Mouse (Mus musculus) lung, postnatal 4 days (tissue): ENCODE measurements around the gene Dynlt1b.
"Not testable (repeated sequence)": the region's sequence is repeated elsewhere in the genome, so short reads cannot be mapped to it uniquely, and the experiment has no call there.

Experiments used
- DNase-seq, 2 experiments: peaks; one replicate each; pipeline ENCODE4 v3.0.0; 2021

Dynlt1b gene

DNA sequence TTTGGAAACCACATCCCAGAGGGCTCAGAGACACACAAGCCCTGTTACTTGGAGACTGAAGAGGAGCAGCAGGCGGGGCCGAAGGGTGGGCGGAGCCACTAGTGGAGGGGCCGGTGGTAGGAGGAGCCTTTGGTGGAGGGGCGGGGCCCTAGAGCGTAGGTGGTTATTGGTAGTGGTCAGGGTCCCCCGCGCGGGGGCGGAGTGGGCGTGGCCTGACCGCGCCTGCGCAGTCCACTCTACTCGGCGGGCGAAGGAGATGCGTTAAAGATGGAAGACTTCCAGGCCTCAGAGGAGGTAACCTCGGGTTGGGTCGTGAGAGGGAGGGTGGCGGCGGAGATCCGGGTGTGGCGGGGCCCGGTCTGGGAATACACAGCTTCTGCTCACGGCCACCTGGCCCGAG lies at the start of gene Dynlt1b:
Gene Dynlt1b (plus strand): TSS at position 168 of the 400 bp plus-strand sequence.
- DNase-seq, result peak; percentile 100

DNA sequence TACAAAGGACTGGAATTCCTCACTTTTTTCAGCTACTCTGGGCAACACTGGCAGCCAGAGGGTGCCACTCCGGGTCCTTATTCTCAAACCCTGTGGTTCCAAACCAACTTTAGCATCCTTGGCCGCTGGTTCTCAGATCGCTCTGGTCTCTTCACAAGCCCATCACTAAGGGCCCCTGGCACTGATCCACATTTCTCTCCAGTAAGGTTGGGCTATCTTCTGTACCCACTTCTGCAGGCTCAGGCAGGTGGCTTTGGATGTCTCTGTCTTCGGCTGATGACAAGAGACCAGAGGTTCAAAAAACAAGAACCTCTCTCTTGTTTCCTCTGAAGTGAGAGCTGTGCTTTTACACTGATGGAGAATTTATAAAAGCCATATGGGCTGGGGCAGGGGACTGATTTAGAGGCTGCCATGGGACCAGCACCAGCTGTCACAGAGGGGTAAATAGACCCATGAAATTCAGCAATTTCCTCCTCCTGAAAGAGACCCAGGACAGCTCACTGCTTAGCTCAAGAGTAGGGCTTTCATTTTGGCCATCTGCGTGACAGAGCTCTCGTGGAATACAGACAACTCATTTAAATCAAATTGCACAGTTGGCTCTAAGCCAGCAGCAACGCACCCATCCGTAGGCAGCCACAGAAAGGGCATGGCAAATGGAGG lies 49.6 kb upstream of the Dynlt1b start:
- not testable (repeated sequence) for DNase-seq

DNA sequence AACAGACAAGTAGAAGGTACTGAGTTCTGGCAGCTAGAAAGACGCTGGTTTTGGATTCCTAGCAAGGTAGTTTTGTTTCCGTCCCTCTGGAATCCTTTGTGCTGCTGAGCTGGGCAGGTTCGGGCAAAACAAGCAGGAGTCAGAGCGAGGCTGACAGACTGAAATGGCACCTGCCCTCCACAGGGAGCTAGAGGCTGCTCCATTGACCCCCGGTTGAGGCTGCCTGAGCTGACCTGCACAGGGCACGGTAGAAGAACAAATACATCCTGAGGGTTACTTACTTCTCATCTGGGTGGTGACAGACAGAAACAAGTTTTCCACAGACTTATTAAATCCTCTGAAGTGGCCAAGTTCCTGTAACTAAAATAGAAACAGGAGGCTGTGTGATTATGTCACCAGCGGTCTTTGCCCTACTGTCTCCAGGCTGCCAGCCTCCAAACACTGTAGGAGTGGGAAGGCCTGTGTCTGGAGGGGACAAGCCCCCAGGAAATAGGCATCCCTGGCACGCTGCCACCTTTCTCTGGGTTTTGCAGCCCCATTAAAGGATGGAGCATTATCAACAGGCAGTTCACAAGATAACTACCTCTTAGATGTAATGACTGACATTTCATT lies 48.7 kb upstream of the Dynlt1b start:
- DNase-seq, result not testable (repeated sequence)

DNA sequence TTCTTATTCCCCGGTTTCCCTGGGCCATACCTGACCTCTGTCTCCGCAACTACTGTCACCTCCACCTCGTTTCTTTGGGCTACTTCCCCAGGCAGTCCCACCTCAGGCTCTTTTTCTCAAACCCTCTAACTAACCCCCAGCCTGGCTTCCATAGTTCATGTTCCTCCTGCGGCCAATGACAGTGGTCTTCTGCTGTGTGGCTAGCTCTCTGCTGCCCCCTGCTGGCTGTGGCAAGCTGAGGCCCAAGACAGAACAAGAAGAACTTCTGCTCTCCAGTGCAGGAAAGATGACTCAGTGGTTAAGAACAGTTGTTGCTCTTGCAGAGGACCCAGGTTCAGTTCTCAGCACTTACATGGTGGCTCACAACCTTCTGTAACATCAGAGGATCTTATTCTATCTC lies 43.0 kb upstream of the Dynlt1b start:
- DNase-seq, result not testable (repeated sequence)

DNA sequence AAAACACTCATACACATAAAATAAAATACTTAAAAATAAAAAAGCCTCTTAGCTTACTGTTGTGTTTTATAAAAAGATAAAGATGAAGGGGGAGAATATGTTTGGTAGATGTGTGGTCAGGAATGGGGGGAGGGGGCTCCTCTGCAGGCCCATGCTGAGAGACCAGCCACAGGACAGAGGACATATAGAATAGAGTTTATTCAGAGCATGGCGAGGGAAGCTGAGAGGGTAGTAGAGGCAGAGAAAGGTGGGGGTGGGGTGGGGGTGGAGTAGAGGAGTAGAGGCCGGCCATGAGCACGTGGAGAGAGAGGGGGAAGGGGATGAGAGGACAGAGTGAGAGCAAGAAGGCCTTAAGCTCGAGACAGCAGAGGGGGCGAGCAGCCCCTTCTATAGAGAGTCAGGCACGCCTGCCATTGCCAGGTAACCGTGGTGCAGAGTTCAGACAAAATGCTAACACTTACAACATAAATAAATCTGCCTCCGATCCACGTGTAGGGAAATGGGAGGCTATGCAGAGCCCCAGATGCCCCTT lies 42.5 kb upstream of the Dynlt1b start:
- not testable (repeated sequence) for DNase-seq

DNA sequence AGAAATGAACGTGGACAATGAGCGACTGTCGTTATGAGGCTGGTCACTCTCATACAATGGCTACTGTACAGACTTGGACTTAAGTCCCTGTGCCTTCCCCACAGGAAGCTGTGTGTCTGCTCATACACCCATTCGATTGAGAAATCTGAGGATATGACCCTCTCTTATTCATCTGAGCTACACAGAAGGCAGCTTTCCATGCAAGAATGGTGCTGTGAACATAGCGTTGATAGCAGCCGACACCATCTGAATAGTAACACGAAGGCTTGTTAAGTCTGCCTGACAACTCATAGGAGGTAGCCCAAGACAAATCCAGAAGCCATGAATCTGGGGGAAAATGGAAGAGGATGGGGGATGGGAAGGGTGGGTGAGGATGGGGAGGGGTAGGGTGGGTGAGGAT lies 40.4 kb upstream of the Dynlt1b start:
- not testable (repeated sequence) for DNase-seq

DNA sequence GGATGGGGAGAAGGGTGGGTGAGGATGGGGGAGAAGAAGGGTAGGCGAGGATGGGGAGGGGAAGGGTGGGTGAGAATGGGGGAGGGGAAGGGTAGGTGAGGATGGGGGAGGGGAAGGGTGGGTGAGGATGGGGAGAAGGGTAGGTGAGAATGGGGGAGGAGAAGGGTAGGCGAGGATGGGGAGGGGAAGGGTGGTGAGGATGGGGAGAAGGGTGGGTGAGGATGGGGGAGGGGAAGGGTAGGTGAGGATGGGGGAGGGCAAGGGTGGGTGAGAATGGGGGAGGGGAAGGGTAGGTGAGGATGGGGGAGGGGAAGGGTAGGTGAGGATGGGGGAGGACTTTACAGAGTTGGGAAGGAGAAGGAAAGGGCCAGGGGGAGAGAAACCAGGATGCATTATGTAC lies 39.2 kb upstream of the Dynlt1b start:
- not testable (repeated sequence) for DNase-seq

DNA sequence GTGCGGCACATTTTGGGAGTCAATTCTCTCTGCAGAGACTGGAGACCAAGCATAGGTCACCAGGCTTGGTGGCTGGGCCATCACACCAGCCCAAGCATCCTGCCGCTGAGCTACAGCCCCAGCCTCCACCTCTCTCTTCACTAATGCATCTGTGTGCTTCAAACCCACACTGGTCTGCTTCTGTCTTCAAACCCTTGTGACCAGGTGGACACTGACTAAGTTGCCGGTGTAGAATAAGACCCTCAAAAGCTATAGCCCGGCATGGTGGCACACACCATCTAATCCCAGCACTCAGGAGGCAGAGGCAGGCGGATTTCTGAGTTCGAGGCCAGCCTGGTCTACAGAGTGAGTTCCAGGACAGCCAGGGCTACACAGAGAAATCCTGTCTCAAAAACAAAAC lies 38.2 kb upstream of the Dynlt1b start:
- DNase-seq, result not testable (repeated sequence)

DNA sequence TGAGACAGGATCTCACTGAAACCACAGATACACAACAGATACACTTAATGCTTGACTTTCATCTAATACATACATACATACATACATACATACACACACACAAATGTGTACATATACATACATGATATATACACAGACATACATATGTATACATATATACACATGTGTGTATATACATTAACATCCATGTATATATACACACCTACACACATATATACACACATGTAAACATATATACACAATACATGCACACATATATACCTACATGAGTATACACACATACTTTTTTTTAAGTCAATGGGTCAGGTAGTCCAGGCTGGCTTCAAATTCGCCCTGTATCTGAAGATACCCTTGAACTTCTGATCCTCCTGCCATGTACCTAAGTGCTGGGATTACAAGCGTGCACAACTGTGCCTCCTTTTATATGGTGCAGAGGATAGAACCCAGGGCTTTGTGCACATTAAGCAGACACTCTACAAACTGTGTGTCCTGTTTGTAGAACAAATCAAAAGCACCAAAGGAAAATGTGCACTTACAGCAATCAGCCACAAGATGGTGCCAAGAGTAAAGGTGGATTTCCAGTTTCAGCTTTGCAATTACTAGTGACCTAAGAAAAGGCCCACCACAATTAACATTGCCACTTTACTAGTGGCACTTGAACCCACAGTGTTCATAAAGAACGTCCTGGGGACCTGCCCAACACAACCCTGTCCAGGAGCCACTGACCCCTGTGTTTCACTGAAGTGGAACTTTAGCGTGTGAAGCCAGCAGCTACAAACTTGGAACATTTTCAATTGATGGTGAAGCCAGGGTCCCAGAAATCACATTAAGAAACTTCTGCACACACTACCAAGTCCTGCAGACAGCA lies 37.2 kb upstream of the Dynlt1b start:
- DNase-seq, result not testable (repeated sequence)

DNA sequence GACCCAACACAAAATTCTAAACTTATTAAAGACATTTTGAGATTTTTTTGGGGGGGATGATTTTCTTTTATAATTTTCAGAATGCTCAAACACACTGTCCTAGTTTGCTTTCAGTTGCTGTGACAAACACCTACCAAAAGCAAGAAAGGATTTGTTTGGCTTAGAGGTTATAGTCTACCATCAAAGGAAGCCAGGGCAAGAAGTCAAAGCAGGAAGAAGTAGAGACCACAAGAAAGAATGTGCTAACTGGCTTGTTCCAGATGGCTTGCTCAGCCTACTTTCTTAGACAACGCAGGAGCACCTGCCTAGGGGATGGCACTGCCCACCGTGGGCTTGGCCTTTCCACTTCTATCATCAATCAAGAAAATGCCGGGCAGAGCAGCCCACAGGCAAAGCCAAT lies 31.8 kb upstream of the Dynlt1b start:
- not testable (repeated sequence) for DNase-seq

DNA sequence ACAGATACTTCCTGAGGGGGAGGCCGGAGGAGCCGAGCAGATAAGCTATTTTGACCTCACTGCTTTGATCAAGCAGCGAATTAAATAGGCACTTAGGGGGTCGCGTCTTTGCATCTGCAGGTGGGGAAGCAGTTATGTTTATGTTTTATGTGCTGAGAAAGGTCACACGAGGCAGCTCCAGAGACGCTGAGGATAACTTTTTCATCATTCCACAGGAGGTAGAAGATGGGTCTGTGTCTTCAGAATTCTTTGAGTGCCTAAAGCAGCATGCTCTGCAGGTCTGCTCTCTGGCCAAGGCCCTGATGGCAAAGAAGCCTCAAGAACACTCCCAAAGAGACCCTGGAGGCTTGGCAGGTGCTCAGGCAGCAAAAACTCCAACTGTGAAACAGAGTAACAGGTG lies 31.1 kb upstream of the Dynlt1b start:
- DNase-seq, result peak; percentile 4 to 17

DNA sequence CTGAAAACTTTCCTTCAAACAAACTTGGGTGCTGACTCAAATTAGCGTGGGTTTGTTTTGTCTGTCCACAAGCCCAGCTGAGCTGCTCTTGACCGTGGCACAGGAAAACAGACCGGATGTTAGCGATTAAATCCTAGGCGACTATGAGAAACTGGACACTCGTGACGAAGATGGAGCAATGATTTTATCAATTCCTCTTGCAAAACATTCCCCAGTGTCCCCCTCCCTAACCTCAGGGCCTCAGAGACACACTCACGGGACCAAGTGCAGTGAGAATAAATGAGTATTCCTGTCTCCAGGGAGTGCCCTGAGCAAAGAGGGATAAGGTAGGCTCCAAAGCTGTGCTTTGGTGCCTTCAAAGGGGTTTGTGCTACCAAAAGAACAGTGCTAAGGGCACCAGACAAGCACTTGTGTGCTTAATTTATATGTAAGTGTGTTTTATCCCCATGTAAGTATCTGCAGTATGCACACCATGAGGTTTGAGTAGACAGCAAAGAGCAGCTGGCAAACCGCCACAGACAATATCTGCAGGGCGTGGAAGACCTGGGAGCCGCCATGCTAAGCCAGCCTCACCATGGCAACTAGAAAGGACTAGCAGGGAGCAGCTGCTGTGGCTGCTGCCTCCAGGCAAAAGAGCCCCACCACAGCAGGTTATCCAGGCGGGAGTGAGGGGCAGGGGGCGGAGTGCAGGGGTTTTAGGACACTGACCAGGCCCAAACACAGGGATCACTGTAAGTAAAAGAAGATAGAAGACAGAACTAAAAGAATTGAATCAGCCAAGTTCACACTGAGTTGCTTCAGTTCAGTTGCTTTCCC lies 30.4 kb upstream of the Dynlt1b start:
- DNase-seq, result peak; percentile 40

DNA sequence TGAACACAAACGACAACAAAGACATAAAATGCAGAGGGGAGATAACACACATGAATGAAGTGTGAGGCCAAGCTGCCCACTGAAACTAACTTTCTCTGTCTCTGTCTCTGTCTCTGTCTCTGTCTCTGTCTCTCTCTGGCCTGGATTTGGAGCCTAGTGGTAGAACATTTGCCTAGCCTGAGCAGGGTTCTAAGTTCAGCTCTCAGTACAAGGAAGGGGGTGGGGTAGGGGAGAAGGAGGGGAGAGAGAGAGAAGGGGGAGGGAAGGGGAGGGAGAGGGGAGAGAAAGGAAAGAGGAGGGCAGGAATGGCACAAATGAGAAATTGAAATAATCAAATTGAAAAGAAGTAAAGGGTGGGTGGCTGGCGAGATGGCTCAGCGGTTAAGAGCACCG lies 29.8 kb upstream of the Dynlt1b start:
- DNase-seq, result not testable (repeated sequence)

DNA sequence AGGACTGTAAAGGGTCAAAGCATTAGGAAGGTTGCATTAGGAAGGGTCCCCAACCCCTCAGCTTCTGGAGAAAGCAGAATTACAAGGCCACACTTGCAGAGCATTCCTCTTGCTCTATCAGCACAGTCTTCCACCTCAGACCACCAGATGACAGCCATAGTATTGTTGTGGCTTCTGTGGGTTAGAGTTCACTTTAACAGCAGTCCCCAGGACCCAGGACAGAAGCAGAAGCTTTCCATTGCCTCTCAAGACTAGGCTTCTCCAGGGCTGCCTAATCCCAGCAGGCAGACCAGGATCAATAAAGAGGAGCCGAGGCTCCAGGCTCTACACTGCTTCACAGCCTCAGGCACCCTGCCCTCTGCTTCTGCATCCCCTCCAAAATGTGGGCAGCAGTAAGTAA lies 25.4 kb upstream of the Dynlt1b start:
- not testable (repeated sequence) for DNase-seq

DNA sequence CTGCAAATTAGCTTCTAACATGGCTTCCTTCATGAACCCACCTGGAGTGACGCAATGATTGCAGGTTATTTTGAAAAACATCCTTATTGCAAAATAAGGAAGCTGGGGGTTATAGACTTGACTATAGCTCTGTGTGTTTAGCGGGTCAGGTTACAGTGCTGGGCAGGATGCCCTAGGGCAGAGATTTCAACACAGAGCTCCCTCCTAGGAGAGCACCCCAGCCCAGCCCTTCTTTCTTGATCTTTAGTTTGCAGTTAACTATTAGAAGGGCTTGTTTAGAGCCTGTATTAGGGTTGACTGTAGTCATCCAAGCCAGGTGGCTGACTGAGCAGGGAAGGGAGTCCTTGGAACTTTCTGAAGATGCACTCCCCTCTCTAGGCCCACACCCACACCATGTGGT lies 22.9 kb upstream of the Dynlt1b start:
- DNase-seq, result peak; percentile 84 to 94

DNA sequence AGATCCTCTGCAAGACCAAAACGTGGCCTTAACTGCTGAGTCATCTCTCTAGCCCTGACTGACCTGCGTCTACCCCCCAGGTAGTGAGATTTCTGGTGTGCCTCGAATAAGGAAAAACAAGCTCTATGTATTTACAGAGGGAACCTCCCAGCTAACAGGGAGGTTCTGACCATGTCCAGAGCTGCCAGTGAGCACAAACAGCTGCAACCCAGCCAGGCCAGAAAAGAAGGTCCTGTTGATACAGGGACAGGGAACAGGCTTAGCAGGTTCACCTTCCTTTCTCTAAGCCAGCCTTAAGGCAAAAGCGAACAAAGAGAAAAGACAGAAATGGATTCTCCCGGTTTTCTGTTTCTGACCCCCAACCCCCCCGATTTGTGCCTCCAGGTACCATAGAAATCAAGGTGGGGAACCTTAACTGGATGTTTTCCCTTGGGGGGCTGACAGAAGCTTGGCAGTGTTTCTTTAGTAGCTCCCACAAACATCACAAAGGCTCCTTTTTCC lies 19.1 kb upstream of the Dynlt1b start:
- not testable (repeated sequence) for DNase-seq

DNA sequence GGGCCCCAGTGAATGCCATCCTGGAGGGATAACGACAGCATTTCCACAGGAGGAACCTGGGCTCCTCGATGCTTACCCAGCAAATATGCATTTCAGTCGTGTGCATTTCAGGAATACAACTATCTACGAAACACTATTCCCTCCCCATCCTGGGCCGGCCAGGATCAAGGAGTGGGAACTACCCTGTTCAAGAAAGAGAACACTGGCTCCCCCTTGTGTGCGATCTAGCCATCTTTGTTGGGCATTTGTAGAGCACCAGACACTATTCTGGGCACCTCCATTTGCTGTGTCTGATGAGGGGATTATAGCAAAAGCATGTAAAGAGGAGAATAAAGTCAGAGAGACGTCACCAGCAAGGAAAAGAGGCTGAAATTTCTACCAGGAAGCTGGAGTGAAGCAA lies 12.8 kb upstream of the Dynlt1b start:
- DNase-seq, result not testable (repeated sequence)

DNA sequence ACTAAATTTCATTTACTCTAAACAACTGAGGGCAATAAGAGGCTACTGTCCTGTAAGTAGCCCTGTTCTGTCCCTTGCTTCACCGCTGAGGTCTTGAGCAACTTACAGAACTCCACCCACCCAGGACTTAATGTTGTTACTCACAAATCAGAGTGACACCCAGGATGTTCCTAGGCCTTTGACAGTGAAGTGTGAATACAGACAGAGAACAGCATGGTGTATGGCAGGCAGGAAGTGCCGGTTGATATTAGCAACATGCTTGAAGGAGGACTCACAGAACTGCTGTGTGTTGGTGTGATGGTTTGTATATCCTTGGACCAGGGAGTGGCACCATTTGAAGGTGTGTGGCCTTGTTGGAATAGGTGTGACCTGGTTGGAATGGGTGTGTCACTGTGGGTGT lies 9.4 kb upstream of the Dynlt1b start:
- DNase-seq, result peak in 1 of 2 experiments; percentile 21

DNA sequence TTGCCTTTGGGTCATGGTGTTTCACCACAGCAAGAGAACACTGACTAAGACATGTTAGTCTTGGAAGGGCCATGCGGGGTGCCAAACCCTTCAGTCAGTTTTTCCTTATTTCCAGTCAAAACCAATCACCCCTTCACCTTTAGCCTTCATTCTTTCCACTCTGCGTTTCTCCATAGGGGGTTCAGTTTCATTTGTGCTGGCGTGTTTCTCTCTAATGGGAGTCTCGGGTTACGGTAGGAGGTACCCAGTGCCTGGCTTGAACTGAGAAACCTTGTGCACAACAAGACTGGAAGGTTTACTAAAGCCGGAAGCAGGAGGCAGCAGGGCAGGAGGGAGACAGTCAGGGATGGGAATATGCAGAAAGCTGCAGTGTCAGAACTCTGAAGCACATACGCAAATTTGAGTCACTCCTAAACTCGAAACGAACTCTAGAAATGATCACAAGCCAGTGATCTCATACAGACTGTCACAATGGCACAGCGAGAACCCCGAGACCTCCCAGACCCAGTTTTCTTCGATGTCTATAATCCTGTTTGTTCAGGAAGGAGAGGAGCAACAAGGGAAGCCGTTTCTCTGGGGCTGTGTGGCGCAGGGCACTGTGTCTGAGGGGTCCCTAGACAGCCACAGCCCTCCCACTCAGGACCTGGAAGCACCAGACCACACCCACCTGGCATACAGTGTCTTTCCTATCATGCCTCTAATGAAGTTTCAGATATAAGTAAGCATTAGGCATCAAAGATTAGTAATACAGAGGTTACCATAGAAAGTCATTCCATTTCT lies 8.2 kb upstream of the Dynlt1b start:
- not testable (repeated sequence) for DNase-seq

DNA sequence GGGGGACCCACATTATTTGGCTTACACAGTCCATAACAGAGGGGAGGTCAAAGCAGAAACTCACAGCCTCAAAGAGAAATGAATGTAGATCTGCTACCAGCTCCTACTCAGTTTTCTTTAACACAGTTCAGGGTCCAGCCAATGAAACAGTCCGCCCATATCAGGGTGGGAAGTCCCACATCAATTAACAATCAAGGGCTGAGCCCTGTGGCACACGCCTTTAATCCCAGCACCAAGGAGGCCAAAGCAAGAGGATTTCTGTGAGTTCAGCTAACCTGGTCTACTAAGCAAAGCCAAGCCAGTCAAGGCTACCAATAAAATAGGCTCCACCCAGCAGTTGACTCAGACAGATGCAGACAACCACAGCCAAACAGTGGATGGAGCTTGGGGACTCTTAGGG lies 7.5 kb upstream of the Dynlt1b start:
- not testable (repeated sequence) for DNase-seq

DNA sequence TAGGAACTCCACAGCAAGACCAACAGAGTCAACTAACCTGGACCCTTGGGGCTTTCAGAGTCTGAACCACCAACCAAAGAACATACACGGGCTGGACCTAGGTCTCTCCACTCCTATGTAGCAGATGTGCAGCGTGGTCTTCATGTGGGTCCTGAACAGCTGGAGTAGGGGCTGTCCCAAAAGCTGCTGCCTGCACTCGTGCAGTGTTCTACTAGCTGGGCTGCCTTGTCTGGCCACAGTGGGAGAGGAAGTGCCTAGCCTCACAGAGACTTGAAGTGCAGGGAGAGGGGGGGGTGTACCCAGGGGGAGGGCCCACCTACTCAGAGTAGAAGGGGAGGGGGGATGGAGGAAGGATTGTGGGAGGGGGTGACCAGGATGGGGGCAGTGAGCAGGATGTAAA lies 7.1 kb upstream of the Dynlt1b start:
- DNase-seq, result peak in 1 of 2 experiments; percentile 23
